Mouse (Mus musculus): ENCODE measurements around the gene Lrmda.

GRCm38 (mm10) chr14:22161416-22161815, 141.9 kb downstream of the Lrmda start:
- TF ChIP-seq CTCF (IDR thresholded peaks at IDR 0.05; ENCODE audit: extremely low read depth, insufficient read length, insufficient replicate concordance, low read depth, low read length) (no peak), POLR2A (IDR thresholded peaks at IDR 0.05; ENCODE audit: low read depth, low read length) (no peak)
